Mouse (Mus musculus): ENCODE results near the gene Usp13.

DNA sequence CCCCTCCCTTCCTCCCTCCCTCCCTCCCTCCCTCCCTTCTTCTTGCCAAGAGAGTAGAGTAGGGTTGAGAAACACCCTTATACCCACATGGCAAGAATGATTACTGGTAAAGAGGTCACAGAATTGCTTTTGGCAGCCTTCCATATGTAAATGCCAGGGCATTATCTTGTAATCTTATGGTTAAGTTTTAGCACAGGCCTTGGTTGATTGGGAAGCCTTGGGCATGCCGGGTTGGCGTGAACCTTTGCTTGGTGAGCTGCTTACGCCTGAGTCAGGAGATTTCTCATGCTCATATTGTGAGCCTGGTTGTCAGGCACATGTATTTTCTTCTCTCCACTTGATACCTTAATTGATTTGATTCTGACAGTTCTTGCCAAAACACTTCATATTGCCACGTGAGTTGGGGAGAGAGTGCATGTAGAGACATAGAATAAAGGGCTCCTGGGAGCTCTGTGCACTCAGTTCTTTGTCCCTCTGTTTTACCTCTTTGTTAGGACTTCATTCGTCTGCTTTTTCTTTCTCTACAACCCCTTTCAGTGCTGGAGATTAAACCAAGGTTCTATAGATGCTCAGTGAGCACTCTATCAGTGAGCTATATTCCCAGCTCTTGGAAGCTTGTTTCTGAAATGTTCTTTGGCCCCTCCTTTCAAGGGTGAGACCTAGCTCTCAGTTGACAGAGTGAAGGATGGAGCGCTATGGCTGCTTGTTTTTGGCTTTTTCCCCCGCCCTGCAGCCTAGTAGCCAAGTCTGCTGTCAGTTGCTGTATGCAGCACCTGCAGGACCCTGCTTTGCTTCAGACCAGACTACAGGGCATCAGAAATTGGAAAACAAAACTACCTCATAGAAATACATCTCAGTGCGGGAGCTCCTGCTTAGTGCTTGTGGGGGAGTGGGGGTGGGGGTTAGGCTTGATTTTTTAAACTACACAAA lies 88.8 kb downstream of the Usp13 start:
- TF ChIP-seq POLR2A (IDR thresholded peaks at IDR 0.05; ENCODE audit: control insufficient read depth, extremely low read depth, insufficient read depth, low read length, poor library complexity) (no peak), CTCF (IDR thresholded peaks at IDR 0.05; ENCODE audit: borderline replicate concordance, control insufficient read depth, extremely low read depth, insufficient read depth, low read length, poor library complexity) (no peak)
